Mouse (Mus musculus): ENCODE data around the gene Prkra.

- TF ChIP-seq POLR2A (IDR thresholded peaks at IDR 0.05; ENCODE audit: insufficient read depth, low read depth, low read length) (0 out of 2 replicates have a peak, but pooled peaks have one; percentile 10), CTCF (IDR thresholded peaks at IDR 0.05) (no peak), EP300 (IDR thresholded peaks at IDR 0.05; ENCODE audit: insufficient read depth, low read depth, low read length) (peak; percentile 90)
These were observed 42.8 kb upstream of the Prkra start for GRCm38 (mm10) chr2:76690436-76691204.

All from heart, adult 2 months (tissue).